Mouse (Mus musculus): ENCODE measurements around the gene Sgf29.

Gene Sgf29

DNA sequence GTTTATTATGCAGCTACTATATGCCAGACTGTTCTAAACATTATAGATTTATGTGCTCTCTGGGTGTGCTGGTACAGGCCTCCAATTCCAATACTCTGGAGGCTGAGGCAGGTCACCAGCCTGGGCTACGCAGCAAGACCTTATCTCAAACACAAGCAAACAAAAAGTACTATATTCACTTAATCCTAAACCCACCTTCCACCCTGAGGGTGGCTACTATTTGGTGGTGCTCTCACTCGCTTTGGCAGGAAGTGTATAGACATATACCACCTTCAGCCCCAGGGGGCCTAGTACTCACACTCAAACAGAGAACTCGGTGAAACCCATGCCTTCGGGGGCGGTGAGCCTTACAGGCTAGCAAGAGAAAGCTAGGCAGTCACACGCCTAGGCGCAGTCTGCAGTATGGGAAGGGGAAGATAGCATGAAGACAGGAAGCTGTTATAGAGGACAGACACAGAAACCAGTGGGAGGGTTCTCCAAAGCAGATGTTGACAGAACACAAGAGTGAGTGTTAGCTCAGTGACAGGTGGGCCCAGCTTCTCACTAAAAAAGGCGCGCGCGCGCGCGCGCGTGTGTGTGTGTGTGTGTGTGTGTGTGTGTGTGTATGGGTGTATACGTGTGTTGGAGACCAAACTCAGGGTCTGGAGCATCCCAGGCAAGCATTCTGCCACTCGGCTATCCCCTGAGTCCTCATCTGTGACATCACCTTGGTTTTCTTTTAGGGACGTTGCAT is 58.5 kb downstream of the Sgf29 start, which contains the start of gene Coro1a:
Coro1a (minus strand) TSS at position 346 of the 733 bp plus-strand sequence.
- DNase-seq = peak; percentile 42

DNA sequence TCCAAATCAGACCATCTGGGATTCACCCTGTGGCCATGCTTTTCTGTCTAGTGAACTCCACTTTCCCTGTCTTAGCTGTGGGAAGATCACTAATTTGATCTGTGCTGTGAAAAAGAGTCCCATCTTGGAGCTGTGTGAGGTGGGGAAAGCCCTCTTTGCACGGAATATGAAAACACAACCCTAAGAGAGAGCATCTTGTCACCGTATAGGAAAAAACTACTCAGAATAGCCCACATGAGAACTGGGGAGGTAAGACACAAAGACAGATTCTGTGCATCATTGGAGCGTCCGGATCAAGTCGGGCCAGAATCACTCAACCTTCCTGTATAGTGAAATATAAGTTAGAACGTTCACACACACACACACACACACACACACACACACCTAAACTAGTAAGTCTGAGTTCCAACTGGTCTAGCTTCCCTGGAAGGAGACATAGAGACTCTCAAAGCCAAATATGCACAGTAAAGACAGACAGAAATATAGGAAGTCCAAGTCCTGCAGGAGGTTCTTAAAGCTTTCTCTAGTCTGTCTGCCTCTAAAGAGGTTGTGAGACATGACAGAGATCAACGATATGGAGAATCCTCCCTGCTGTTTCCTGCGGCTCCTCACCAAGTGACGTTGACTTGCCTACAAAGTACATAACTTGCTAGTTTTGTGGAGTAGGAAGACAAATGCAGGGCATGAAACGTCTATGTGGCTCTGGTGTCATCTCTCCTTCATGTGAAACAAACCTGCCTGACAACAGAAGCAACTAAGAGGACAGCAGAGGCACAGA is 59.3 kb downstream of the Sgf29 start:
- no peak for DNase-seq

DNA sequence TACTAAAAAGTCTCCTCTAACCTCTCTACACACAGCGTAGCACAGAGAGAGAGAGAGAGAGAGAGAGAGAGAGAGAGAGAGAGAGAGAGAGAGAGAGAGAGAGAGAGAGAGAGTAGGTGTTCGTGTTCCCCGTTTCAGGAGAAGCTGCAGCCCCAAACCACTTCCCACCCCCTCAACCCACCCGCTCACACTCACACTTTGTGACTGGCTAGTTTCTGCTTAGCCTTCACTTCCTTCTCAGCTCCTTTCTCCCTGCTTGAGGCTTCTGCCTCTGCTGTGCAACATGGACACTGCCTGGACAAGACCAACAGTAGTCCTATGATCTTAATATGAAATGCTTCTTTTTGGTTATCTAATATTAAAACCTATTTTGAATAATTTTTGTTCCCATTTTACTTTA is 61.2 kb downstream of the Sgf29 start:
- no peak for DNase-seq

DNA sequence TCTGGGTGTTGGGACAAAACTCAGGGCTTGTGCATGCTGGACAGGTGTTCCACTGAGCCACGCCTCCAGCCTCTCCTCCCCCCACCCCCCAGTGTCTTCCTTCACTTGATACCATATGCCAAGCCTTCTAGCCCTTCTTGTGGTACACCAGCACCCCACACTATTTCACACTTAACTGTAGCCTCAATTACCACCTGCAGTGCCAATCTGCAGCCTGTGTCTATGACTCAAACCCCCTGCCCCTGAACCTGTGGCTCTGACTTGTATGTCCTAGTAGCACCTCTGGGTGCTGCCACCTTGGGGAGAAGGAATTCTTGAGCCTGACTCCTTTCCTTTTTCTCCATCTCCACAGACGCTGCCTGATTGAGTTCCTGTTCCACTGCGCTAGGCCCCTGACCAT is 62.8 kb downstream of the Sgf29 start:
- no peak for DNase-seq

DNA sequence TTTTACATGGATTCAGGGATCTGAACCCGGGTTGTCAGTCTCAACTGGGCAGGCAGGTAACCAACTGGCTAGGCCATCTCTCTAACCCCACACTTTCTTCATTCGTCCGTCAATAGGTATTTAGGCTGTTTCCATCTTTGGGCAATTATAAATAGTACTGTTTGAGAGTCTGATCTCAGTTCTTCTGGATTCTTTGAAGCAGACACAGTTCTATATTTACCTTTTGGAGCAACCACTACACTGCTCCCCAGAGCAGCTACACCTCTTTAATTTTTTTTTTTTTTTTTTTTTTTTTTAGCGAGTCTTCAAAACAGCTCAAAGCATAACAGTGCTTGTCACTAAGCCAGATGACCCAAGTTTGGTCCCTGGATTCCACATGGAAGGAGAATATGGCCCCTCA is 66.6 kb downstream of the Sgf29 start:
- DNase-seq = no peak

DNA sequence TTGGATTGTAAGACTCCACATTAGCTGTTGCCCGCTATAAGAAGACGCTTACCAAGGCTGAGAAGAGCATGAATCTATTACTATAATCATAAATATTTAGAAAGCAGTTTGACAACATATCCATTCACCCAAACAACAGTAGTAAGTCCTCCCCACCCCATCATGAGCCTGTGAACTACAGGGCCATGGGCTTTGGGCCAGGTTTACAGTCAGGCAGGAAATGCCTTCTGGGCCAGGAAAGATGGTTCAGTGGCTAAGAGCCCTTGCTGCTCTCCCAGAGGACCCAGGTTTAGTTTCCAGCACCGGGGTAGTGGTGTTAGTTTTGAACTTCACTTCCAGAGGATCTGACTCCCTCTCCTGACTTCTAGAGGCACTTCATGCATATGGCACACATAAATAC is 68.5 kb downstream of the Sgf29 start:
- DNase-seq = no peak

DNA sequence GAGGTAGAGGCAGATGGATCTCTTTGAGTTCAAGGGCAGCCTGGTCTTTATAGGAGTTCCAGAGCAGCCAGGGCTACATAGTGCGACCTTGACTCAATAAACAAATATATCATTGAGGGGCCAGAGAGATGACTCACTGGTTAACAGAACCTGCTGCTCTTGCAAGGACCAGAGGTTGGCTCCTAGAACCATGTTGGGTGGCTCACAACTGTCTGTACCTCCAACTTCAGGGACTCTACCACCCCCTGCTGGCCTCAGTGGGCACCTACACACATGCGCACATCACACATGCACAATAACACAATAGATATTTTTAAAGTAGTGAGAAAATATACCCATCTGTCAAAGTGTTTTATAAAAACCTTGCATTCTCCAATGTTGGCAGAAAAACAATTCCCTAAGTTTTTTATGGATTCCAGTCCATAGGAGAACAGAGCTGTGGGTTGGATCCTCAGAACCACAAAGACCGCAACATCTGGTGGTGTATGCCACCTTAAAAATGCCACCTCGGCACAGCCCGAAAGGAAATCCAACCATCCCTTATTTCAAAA is 69.8 kb downstream of the Sgf29 start:
- DNase-seq = no peak

DNA sequence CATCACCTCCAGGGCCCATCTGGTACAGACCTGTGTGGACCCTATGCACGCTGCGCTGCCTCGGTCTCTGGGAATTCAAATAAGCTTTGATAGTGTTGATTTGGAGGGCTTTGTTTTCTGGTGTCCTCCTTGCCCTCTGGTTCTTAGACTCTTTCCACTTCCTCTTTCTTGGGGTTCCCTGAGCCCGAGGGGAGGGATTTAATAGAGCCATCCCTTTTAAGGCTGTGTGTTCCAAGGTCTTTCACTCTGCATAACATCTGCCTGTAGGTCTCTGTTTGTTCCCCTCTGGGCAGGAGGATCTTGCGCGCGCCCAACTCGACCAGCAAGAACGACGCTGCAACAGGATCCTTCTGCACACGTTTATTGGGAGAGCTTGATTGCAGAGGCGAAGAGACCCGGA is 72.5 kb downstream of the Sgf29 start:
- DNase-seq = no peak
